Mouse (Mus musculus) embryonic facial prominence, embryonic 13.5 days (tissue): ENCODE measurements around the gene Hamp2. TPM values are rescaled to one million over a fixed set of nuclear protein-coding genes. Genes with fewer than 3 reads are reported as not detected.
"Not testable (repeated sequence)": the region's sequence is repeated elsewhere in the genome, so short reads cannot be mapped to it uniquely, and the experiment has no call there.

Experiments
- ATAC-seq: fragments of 200-750 bp; cut with Nextera tagmentation; 2 replicates; pipeline ENCODE4 v1.8.0; 2017; ENCODE audit warnings: low read depth; ENCODE audit not compliant: insufficient number of reproducible peaks, insufficient read depth, low FRiP score, low TSS enrichment
- H3K27ac ChIP-seq: fragments of 300-500 bp; sonication (generic); 2 replicates; pipeline ENCODE4 v1.5.1; 2015; ENCODE audit warnings: moderate library complexity, mild to moderate bottlenecking, inconsistent platforms
- H3K27me3 ChIP-seq: fragments of 300-500 bp; sonication (generic); 2 replicates; pipeline ENCODE4 v1.6.1; 2015; ENCODE audit warnings: mild to moderate bottlenecking, inconsistent platforms
- H3K36me3 ChIP-seq: fragments of 300-500 bp; sonication (generic); 2 replicates; pipeline ENCODE4 v1.6.1; 2015; ENCODE audit warnings: mild to moderate bottlenecking, inconsistent platforms
- H3K4me1 ChIP-seq: fragments of 300-500 bp; sonication (generic); 2 replicates; pipeline ENCODE4 v1.6.1; 2015; ENCODE audit warnings: inconsistent platforms
- H3K4me2 ChIP-seq: fragments of 300-500 bp; sonication (generic); 2 replicates; pipeline ENCODE4 v1.6.1; 2015; ENCODE audit warnings: moderate library complexity, mild to moderate bottlenecking, inconsistent platforms
- H3K4me3 ChIP-seq: fragments of 300-500 bp; sonication (generic); 2 replicates; pipeline ENCODE4 v1.5.1; 2015; ENCODE audit warnings: mild to moderate bottlenecking, inconsistent platforms
- H3K9ac ChIP-seq: fragments of 300-500 bp; sonication (generic); 2 replicates; pipeline ENCODE4 v1.6.1; 2015; ENCODE audit warnings: mild to moderate bottlenecking, inconsistent platforms
- H3K9me3 ChIP-seq: fragments of 300-500 bp; sonication (generic); 2 replicates; pipeline ENCODE4 v1.6.1; 2016; ENCODE audit warnings: inconsistent platforms
- WGBS: fragments of 180-500 bp; shearing (Covaris S2); methylation state at CpG from one replicate; pipeline ENCODE4 v1.1.7; 2015; ENCODE audit warnings: mixed read lengths; 5-methylcytosine and 5-hydroxymethylcytosine counted together
- polyA plus RNA-seq: library from polyadenylated mRNA; unstranded; fragments of >200 nt; fragmentation: Nextera tagmentation; extraction: Ambion mirVana; gene quantifications from 2 replicates; pipeline ENCODE4 v1.2.1, GENCODE M21; 2015

Gene Hamp2
- polyA plus RNA-seq: 1.0 and 1.4 TPM in 2 replicates

DNA sequence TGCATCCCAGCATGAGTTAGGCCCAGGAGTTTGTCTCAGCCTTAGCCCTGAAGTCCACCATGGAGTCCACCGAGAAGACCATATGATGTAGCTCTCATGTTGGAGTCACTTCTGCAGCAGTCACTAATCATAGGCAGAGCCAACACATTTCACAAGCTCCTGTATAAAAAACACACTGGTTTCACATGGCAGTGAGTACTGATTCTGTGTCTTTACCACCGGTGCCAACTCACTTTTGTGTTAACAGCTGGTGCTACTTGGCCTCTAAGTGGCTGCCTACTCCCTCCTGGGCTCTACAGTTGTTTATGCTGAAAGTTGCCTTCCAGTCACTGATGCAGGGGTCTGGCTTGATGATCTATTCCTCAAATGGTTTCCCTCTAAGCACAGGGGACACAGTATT is at the start of gene Hamp2:
Gene Hamp2, minus strand, starts transcription at position 101 of the 400 bp plus-strand sequence.
- not testable (repeated sequence) for H3K36me3 ChIP-seq, ATAC-seq, H3K9me3 ChIP-seq, H3K4me3 ChIP-seq, H3K9ac ChIP-seq, H3K27me3 ChIP-seq, H3K4me1 ChIP-seq, H3K4me2 ChIP-seq, H3K27ac ChIP-seq
- WGBS: 74% methylated on average over 2 of the region's 2 CpGs

DNA sequence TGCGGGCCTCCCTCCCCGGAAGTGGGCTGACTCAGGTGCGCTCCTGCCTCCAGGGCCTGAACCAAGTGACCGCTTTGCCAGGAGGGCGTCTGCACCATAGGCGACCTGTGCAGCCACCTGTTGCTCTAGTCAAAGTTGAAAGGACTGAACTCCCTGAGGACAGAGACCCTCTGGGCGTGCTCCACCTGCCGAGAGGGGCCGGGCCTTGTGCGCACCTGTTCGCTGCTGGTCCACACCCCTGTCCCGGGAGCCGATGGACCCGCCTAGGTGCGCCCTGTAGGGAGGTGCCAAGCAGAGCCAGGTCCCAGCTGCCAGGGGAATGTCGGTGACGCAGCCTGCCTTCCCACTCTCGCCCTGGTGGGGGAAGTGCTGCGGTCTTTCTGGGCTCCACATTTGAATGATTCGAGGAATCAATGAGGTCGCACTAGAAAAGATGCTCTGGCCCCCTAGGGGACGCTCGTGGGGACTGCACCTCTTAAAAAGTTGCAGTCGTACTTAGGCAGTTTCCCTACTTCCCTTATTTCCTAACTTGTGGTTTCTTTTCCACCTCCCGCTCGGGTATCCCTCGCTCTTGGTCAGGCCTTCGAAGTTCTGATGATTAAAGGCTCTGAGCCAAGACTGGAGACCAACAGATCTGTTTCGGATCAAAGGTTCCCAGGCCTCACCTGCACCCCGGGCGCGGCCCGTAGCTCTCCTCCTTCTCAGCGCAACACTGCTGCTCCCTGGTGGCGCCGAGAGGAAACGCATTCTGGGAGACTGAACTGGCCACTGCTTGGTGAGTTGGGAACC is 49.2 kb upstream of the Hamp2 start, which contains the start of gene Fam187b:
Gene Fam187b, plus strand, starts transcription at position 290 of the 789 bp plus-strand sequence.
- peak; percentile 87 for ATAC-seq
- H3K4me1 ChIP-seq: peaks cover 8% of the 10 kb centered on the region; the same call in 1 of the 2 replicates

DNA sequence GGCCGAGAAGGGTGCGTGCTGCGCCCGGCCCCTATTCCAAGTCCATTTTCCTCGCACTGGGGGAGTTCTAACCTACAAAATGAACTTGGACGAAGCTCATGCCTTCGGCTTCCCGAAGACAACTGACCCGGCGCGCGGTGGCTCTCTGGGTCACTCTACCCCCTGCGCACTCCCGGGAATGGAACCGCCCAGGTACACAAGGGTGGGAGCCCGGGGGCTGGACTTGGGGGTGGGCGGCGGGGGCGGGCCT is 48.7 kb upstream of the Hamp2 start, which contains the start of gene Lsr:
Gene Lsr, minus strand, starts transcription at position 214 of the 250 bp plus-strand sequence.
- Histone ChIP-seq H3K9ac (peak within 1 kb of the TSS; percentile 70), H3K9me3 (no peaks in the 10 kb centered on the region), H3K36me3 (no peaks in the 10 kb centered on the region), H3K27ac (peak within 1 kb of the TSS; percentile 69), H3K4me3 (peak within 1 kb of the TSS; percentile 44), H3K27me3 (peaks cover 27% of the 10 kb centered on the region), H3K4me1 (peaks cover 8% of the 10 kb centered on the region; the same call in 1 of the 2 replicates), H3K4me2 (peak within 1 kb of the TSS; percentile 62)
- peak; percentile 74 for ATAC-seq
- WGBS: under 1% methylated on average over 19 of the region's 19 CpGs

More for the DNA sequence above, 49.2 kb upstream of the Hamp2 start, which contains the start of gene Fam187b:
- Histone ChIP-seq H3K27me3 (peaks cover 27% of the 10 kb centered on the region), H3K4me2 (peak within 1 kb of the TSS; percentile 62), H3K27ac (peak within 1 kb of the TSS; percentile 69), H3K36me3 (no peaks in the 10 kb centered on the region), H3K9ac (peak within 1 kb of the TSS; percentile 70), H3K9me3 (no peaks in the 10 kb centered on the region), H3K4me3 (peak within 1 kb of the TSS; percentile 44)
- WGBS: under 1% methylated on average over 37 of the region's 37 CpGs

DNA sequence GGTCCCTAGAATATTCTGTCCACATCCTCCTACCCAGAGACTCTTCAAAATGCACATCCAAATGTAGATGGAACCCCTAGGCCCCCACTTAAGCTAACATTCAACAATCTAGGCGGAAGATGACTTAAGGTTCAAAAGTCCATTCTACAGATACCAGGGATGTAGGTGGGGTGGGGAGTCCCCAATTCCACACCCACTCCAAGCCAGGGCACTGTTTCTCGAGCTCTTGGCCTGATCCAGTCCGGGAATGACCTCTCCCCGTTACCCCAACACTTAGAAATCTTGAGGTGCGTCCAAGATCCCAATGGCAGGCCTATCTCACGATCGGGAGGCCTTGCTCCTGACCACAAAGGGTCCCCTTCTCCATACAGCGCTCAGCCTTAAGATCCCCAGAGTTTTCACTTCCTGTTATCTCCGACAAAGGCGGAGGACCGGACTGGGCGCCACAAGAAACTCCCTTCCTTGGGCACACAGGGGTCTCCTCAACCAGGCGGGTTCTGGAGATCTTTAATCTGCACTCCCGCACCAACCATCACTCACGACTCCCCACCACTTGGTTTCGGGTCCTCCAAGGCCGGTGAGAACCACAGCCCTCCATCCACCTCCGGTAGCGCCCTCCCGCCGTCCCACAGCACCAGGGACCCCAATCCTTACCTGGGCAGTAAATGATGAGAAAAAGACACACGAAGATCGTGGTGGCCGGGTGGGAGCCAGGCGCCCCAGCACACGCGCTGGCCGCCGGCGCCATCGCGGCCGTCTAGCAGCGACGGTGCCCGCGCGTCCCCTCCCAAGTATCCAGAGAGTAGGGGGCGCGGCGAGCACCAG is 48.2 kb upstream of the Hamp2 start:
- Histone ChIP-seq H3K27me3 (peaks cover 27% of the 10 kb centered on the region), H3K27ac (0 out of 2 replicates have a peak overlapping the region, but pooled peaks have one; percentile 22), H3K36me3 (no peaks in the 10 kb centered on the region), H3K9ac (peak overlapping the region; percentile 70), H3K4me2 (peak overlapping the region; percentile 62), H3K4me3 (peak overlapping the region; percentile 44), H3K4me1 (peaks cover 8% of the 10 kb centered on the region; the same call in 1 of the 2 replicates), H3K9me3 (no peaks in the 10 kb centered on the region)
- 3% methylated on average over 41 of the region's 41 CpGs for WGBS
- ATAC-seq: peak; percentile 5; the same call in 1 of the 2 replicates

DNA sequence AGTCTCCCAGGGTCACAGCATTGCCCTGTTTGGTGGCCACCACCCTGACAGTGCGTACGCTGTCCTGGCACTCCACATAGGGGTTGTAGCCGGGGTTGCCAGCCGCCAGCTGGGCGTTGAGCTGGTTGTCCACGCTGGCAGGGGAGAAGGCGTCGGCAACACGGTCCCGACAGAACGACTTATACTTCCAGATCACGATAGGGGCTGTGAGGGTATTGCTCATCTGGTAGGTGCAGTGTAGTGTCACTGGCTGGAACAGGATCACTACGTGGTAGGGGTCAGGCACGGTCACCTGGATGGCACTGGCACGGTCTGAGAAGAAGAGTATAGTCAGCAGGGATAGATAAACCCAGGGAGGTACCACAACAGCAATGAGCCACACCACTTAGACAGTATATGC is 47.4 kb upstream of the Hamp2 start:
- no peak overlapping the region for H3K27ac ChIP-seq
- ATAC-seq: no peak
- no peaks in the 10 kb centered on the region for H3K36me3 ChIP-seq
- H3K4me3 ChIP-seq: peak overlapping the region; percentile 44
- no peaks in the 10 kb centered on the region for H3K9me3 ChIP-seq
- H3K4me1 ChIP-seq: peaks cover 8% of the 10 kb centered on the region; the same call in 1 of the 2 replicates
- WGBS: 89% methylated on average over 15 of the region's 15 CpGs
- H3K9ac ChIP-seq: no peak overlapping the region
- peak overlapping the region; percentile 62 for H3K4me2 ChIP-seq
- H3K27me3 ChIP-seq: peaks cover 27% of the 10 kb centered on the region

DNA sequence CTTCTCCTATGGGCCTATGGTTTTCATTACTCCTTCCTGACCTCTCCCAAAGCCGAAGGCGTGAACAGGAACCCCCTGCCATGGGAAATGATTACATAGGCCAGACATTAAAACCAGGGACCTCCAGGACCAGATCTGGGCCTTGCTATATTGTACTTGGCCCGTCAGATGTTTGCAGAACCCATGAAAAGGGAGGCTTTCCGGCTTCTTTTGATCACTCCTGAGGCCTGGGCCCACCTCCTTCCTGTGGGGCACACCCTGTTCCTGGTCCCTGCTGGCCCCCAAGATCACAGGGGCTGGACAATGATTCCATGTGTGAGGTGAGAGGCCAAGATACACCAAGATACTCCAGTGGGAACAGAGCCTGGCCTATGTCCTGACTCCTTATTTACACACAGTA is 44.7 kb upstream of the Hamp2 start:
- 81% methylated on average over 4 of the region's 4 CpGs for WGBS

DNA sequence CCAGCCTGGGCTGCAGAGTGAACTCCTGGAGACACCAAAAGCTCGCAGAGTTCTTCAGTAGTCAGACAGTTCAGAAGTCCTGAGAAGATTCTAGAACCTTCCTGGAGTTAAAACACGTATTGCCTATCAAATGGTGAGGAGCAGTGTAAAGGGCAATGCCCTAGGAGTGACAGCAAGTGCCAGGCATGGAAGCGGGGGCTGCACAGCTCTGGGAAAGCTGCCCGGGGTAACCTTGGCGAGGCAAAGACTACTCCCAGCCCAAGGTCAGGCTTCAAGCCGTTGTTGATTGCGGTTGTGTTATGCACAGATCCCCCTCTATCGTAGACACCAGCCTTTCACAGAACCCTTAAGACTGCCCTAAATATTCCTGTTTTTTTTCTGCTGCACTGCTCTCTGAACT is 44.1 kb upstream of the Hamp2 start:
- H3K9ac ChIP-seq: no peak overlapping the region
- H3K4me2 ChIP-seq: no peak overlapping the region
- H3K4me3 ChIP-seq: no peak overlapping the region
- no peaks in the 10 kb centered on the region for H3K9me3 ChIP-seq
- no peak for ATAC-seq
- H3K36me3 ChIP-seq: no peaks in the 10 kb centered on the region
- H3K27ac ChIP-seq: no peak overlapping the region
- peaks cover 23% of the 10 kb centered on the region for H3K27me3 ChIP-seq
- H3K4me1 ChIP-seq: peaks cover 7% of the 10 kb centered on the region; the same call in 1 of the 2 replicates
- 92% methylated on average over 8 of the region's 8 CpGs for WGBS

More for the DNA sequence above, 44.7 kb upstream of the Hamp2 start:
- no peaks in the 10 kb centered on the region for H3K9me3 ChIP-seq
- H3K4me3 ChIP-seq: no peak overlapping the region
- no peaks in the 10 kb centered on the region for H3K36me3 ChIP-seq
- H3K4me1 ChIP-seq: peaks cover 8% of the 10 kb centered on the region; the same call in 1 of the 2 replicates
- no peak overlapping the region for H3K4me2 ChIP-seq
- peaks cover 27% of the 10 kb centered on the region for H3K27me3 ChIP-seq
- no peak overlapping the region for H3K9ac ChIP-seq
- ATAC-seq: no peak
- no peak overlapping the region for H3K27ac ChIP-seq

DNA sequence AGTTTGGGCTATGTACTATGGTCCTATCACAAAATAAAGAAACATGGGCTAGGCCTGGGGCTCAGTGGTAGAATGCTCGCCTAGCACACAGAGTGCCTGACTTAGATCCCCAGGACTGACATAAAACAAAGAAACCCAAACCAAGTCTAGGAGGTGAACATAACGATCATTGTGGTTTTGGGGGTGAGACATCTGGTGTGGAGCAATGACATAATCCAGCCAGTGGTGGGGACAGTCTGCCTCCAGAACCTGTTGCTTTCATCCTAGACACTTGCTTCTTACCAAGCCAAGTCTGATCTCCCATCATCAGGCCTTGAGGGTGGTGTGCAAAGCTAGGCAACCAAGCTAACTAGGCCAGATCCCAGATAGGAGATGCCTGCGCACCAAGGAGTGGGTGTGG is 42.2 kb upstream of the Hamp2 start:
- peaks cover 3% of the 10 kb centered on the region for H3K27me3 ChIP-seq
- H3K9me3 ChIP-seq: no peaks in the 10 kb centered on the region
- H3K4me2 ChIP-seq: no peak overlapping the region
- H3K36me3 ChIP-seq: no peaks in the 10 kb centered on the region
- H3K27ac ChIP-seq: no peak overlapping the region
- no peak overlapping the region for H3K9ac ChIP-seq
- WGBS: 57% methylated on average over 3 of the region's 3 CpGs
- ATAC-seq: no peak
- no peaks in the 10 kb centered on the region for H3K4me1 ChIP-seq
- no peak overlapping the region for H3K4me3 ChIP-seq

DNA sequence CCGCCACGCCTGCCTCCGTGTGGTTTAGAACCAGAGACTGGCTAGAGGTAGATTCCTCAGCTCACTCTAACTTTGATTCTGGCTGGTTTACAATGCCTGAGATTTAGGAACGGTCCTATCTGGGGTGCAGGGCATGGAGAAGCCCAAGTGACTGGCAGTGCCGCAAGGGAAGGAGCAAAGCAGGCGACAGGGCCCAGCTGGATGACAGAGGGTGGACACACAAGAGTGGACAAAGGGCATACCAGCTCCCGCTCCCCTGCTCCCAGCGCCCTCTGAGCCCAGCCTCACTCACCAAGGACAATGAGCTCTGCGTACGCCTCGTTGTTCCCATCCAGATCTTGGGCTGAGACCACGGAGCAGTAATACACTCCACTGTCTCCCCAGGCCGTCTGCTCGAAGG is 41.2 kb upstream of the Hamp2 start:
- no peaks in the 10 kb centered on the region; the same call in 1 of the 2 replicates for H3K36me3 ChIP-seq
- no peak overlapping the region for H3K4me2 ChIP-seq
- no peak overlapping the region for H3K9ac ChIP-seq
- no peaks in the 10 kb centered on the region for H3K4me1 ChIP-seq
- H3K27me3 ChIP-seq: no peaks in the 10 kb centered on the region
- no peak overlapping the region for H3K4me3 ChIP-seq
- H3K9me3 ChIP-seq: no peaks in the 10 kb centered on the region
- no peak for ATAC-seq
- 85% methylated on average over 14 of the region's 14 CpGs for WGBS
- H3K27ac ChIP-seq: no peak overlapping the region

DNA sequence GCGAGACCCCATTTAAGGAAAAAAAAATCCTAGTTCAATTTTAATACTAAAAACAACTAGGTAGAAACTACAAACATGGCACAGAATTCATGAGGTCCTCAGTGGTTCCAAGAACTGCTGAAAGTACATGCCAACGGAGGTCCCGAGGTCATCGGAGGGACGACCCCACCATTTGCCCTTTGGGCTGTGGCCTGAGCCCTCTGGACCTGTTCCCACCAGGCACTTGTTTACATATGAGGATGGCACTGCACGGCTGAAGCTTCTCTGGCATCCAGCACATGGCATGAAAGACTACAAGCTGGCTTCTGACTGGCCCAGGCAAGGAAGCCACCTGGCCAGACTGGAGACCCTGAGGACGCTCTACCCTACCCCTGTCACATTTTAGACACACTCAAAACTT is 39.9 kb upstream of the Hamp2 start:
- H3K4me2 ChIP-seq: no peak overlapping the region
- 87% methylated on average over 7 of the region's 7 CpGs for WGBS
- H3K9ac ChIP-seq: no peak overlapping the region
- no peak overlapping the region for H3K27ac ChIP-seq
- no peak for ATAC-seq
- no peaks in the 10 kb centered on the region for H3K9me3 ChIP-seq
- H3K4me3 ChIP-seq: no peak overlapping the region
- H3K27me3 ChIP-seq: no peaks in the 10 kb centered on the region
- H3K4me1 ChIP-seq: no peaks in the 10 kb centered on the region
- peaks cover 2% of the 10 kb centered on the region; the same call in 1 of the 2 replicates for H3K36me3 ChIP-seq

DNA sequence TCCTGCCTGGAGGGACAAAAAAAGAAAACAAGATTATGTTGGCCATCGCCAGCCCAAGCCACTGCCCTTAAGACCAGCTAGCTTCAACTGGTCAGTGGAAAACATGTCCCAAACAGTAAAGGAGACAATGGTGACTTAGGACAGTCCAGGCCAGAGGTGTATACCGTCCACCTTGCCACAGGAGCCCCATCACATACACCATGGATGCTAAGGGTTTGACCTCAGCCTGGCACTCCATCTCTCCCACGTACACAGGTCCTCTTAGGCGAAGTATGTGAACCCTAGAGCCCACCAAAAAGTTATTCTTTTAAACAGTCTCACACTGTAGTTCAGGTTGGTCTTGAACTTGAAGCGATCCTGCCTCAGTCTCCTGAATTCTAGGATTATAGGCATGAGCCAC is 38.4 kb upstream of the Hamp2 start:
- H3K36me3 ChIP-seq: peaks cover 14% of the 10 kb centered on the region
- no peaks in the 10 kb centered on the region for H3K27me3 ChIP-seq
- H3K9me3 ChIP-seq: no peaks in the 10 kb centered on the region
- no peak overlapping the region for H3K9ac ChIP-seq
- H3K4me1 ChIP-seq: peaks cover 12% of the 10 kb centered on the region
- ATAC-seq: no peak
- H3K4me3 ChIP-seq: no peak overlapping the region
- H3K27ac ChIP-seq: no peak overlapping the region
- no peak overlapping the region for H3K4me2 ChIP-seq
- 89% methylated on average over 5 of the region's 5 CpGs for WGBS
